Mouse (Mus musculus) midbrain, embryonic 13.5 days (tissue): ENCODE measurements at regions not wholly inside any gene's neighbourhood (a gene's known extent, or its start where the extent isn't known, plus 50 kb on each side); places are given as distances from the start of the nearest gene placed in this dataset.

Experiments used
- ATAC-seq: fragments of 200-750 bp; cut with Nextera tagmentation; 2 replicates; pipeline ENCODE4 v1.8.0; 2017; ENCODE audit warnings: mild to moderate bottlenecking, moderate TSS enrichment, moderate library complexity
- H3K27ac ChIP-seq: fragments of 300-500 bp; sonication (generic); 2 replicates; pipeline ENCODE4 v1.5.1; 2015; ENCODE audit warnings: inconsistent platforms, mild to moderate bottlenecking, moderate library complexity
- H3K27me3 ChIP-seq: fragments of 300-500 bp; sonication (generic); 2 replicates; pipeline ENCODE4 v1.6.1; 2015; ENCODE audit warnings: mild to moderate bottlenecking, inconsistent platforms
- H3K36me3 ChIP-seq: fragments of 300-500 bp; sonication (generic); 2 replicates; pipeline ENCODE4 v1.6.1; 2015; ENCODE audit warnings: mild to moderate bottlenecking, inconsistent platforms
- H3K4me1 ChIP-seq: fragments of 300-500 bp; sonication (generic); replicated peaks from 2 replicates; pipeline ENCODE4 v1.6.1; 2015; ENCODE audit warnings: inconsistent platforms
- H3K4me2 ChIP-seq: fragments of 300-500 bp; sonication (generic); replicated peaks from 2 replicates; pipeline ENCODE4 v1.6.1; 2015; ENCODE audit warnings: moderate library complexity, mild to moderate bottlenecking, inconsistent platforms
- H3K4me3 ChIP-seq: fragments of 300-500 bp; sonication (generic); replicated peaks from 2 replicates; pipeline ENCODE4 v1.5.1; 2015; ENCODE audit warnings: mild to moderate bottlenecking, inconsistent platforms
- H3K9ac ChIP-seq: fragments of 300-500 bp; sonication (generic); replicated peaks from 2 replicates; pipeline ENCODE4 v1.6.1; 2015; ENCODE audit warnings: mild to moderate bottlenecking, inconsistent platforms
- H3K9me3 ChIP-seq: fragments of 300-500 bp; sonication (generic); 2 replicates; pipeline ENCODE4 v1.6.1; 2016; ENCODE audit warnings: mild to moderate bottlenecking, inconsistent platforms
- WGBS: fragments of 180-500 bp; shearing (Covaris S2); methylation state at CpG from one replicate; pipeline ENCODE4 v1.1.7; 2015; 5-methylcytosine and 5-hydroxymethylcytosine counted together

DNA sequence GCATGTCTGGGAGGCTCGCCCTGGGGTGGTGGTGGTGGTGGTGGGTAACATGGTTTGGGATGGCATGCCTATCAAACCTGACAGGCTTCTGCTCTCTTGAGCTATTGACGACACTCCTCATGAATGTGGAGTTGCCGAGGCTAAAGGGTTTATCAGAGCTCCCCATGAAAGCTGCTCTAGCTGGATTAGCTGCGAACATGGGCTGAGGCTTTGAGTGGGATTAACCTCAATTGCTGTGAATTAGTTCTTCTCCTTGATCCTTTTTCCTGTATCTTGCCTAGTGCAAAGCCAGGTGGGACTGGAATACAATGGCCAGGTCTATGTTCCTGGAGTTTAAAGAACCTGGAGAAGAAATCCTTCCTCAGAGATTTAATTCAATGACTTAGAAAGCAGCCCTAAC is 150.6 kb downstream of the Nmur2 start:
- no peak overlapping the region for H3K4me3 ChIP-seq
- no peak overlapping the region for H3K9ac ChIP-seq
- no peak overlapping the region for H3K4me2 ChIP-seq
- no peaks in the 10 kb centered on the region for H3K9me3 ChIP-seq
- no peak for ATAC-seq
- H3K4me1 ChIP-seq: no peaks in the 10 kb centered on the region
- 34% methylated on average over 4 of the region's 4 CpGs for WGBS
- H3K36me3 ChIP-seq: no peaks in the 10 kb centered on the region
- no peaks in the 10 kb centered on the region; the same call in 1 of the 2 replicates for H3K27me3 ChIP-seq
- no peak overlapping the region for H3K27ac ChIP-seq

DNA sequence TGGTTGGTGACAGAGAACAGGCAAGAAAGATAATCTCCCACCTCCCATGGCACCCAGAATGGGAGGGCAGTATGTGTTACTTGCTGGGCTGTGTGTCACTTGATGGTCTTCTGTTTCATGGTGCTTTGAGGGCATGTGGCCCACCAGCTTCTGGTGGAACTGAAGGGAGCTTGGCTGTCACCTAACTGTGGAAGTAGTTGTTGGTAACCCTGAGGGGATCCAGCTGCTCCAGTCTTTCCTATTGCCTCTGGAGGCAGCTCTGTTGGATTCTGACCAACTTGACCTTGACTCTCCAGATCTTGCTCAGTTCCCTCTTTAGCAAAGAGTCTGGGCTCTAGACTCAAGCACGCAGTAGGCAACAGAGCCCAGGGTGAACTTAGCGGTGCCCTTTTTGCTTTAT is 162.2 kb downstream of the Nmur2 start:
- no peak for ATAC-seq
- no peaks in the 10 kb centered on the region for H3K36me3 ChIP-seq
- no peaks in the 10 kb centered on the region for H3K27me3 ChIP-seq
- H3K4me1 ChIP-seq: no peaks in the 10 kb centered on the region
- no peaks in the 10 kb centered on the region for H3K9me3 ChIP-seq
- H3K9ac ChIP-seq: no peak overlapping the region
- 91% methylated on average over 2 of the region's 2 CpGs for WGBS
- no peak overlapping the region for H3K27ac ChIP-seq
- H3K4me3 ChIP-seq: no peak overlapping the region
- no peak overlapping the region for H3K4me2 ChIP-seq

DNA sequence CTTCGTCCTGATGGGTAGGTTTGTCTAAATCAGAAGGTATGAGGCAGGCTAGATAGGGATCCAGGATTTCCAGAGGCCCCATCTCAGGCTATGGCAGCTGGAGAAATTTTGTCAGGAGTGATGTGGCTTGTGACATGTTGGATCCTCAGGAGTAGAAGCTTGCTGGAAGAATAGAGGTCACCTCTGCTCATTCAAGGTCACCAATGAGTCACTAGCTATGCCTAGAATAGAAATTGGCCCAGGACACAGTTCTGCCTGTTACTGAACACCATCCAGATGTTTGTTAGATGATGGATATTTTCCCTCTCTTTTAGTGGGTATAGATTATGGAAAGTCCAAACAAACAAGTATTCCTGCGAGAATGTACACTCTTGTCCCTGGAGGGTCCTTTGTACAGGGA is 173.7 kb downstream of the Nmur2 start:
- Histone ChIP-seq H3K27ac (no peak overlapping the region), H3K27me3 (no peaks in the 10 kb centered on the region), H3K36me3 (no peaks in the 10 kb centered on the region), H3K4me1 (no peaks in the 10 kb centered on the region), H3K4me2 (no peak overlapping the region), H3K4me3 (no peak overlapping the region), H3K9ac (no peak overlapping the region), H3K9me3 (no peaks in the 10 kb centered on the region)
- 90% methylated on average over 2 of the region's 2 CpGs for WGBS
- ATAC-seq: no peak

DNA sequence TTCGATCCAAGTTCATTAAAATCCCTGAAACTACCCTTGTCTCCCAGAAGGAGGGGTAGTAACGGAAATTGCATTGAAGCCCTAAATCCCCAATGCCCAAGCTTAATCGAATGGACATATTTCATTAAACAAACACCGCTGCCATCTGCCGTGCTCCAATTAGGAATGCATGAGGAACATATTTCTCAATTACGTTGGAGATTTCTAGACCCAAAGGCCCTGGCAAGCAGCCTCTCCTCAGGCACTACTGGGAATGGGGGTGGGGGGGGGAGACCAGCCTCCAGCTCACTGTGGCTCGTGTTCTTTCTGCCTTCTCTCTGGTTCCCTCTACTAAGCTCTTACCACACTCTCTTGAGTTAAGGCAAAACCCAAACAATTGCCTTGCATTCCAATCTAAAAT is 181.6 kb downstream of the Nmur2 start:
- Histone ChIP-seq H3K4me2 (no peak overlapping the region), H3K27me3 (no peaks in the 10 kb centered on the region), H3K9me3 (no peaks in the 10 kb centered on the region; the same call in 1 of the 2 replicates), H3K27ac (no peak overlapping the region), H3K4me1 (no peaks in the 10 kb centered on the region), H3K36me3 (no peaks in the 10 kb centered on the region), H3K4me3 (no peak overlapping the region), H3K9ac (no peak overlapping the region)
- 0 out of 2 replicates have a peak, but pooled peaks have one; percentile 37 for ATAC-seq
- WGBS: 65% methylated on average over 7 of the region's 7 CpGs

DNA sequence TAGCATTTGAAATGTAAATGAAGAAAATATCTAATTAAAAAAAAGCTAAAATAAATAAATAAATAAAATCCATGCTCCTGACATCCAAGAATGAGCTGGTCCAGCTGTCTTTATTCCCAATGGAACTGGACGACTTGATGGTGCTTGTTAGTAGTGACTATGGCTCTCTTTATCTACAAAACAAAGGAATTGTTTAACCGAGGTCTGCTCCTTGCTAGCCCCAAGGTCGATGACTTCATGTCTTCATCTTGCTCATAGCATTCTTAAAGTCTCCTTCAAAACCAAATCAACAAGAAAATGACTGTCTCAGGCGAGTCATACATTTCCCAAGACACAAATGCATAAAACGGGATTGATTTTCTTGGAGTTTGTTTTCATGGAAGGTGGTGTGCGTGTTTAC is 212.5 kb upstream of the Glra1 start:
- Histone ChIP-seq H3K4me2 (no peak overlapping the region), H3K4me1 (no peaks in the 10 kb centered on the region), H3K27me3 (no peaks in the 10 kb centered on the region), H3K9ac (no peak overlapping the region), H3K4me3 (no peak overlapping the region), H3K9me3 (no peaks in the 10 kb centered on the region), H3K36me3 (no peaks in the 10 kb centered on the region), H3K27ac (no peak overlapping the region)
- no peak for ATAC-seq
- WGBS: 55% methylated on average over 6 of the region's 6 CpGs

DNA sequence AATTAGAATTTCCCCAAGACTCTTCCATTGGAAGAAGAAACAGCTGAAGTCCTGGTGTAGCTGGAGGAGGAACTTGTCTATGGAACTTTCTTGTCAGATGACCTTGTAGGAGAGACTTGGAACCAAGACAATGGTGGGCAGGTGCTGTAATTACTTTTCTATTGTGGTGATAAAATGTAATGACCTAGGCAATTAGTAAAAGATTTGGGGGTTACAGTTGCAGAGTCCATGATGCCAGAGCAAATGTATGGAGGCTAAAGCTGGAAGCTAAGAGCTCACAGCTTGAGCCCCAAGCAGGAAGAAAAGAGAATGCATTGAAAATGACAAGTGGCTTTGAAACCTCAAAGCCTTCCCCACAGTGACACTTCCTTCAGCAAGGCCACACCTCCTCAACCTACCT is 208.6 kb upstream of the Glra1 start:
- H3K4me2 ChIP-seq: no peak overlapping the region
- no peaks in the 10 kb centered on the region for H3K27me3 ChIP-seq
- ATAC-seq: no peak
- no peak overlapping the region for H3K9ac ChIP-seq
- H3K9me3 ChIP-seq: no peaks in the 10 kb centered on the region
- H3K4me3 ChIP-seq: no peak overlapping the region
- no peaks in the 10 kb centered on the region for H3K4me1 ChIP-seq
- no peaks in the 10 kb centered on the region for H3K36me3 ChIP-seq
- H3K27ac ChIP-seq: no peak overlapping the region

DNA sequence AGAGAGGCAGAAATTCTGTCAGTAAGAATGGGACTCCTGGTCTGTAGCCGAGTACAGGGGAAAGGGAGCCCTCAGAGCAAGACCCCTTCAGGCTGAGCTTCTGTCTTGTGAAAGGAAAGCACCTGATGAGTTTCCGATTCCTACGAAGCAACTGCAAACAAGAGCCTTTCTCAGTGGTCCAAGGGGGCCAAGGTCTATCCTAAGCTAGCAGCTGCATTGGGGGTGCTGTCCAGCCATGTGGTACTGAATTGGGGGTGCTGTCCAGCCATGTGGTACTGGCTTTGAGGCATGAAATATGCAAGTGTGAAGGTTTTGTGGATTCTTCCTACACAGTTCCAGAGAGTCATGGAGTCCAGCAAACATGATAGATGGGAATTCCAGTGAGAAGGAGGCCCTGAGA is 202.7 kb upstream of the Glra1 start:
- Histone ChIP-seq H3K9me3 (no peaks in the 10 kb centered on the region), H3K4me2 (no peak overlapping the region), H3K27me3 (no peaks in the 10 kb centered on the region), H3K27ac (no peak overlapping the region), H3K9ac (no peak overlapping the region), H3K4me1 (no peaks in the 10 kb centered on the region), H3K4me3 (no peak overlapping the region), H3K36me3 (no peaks in the 10 kb centered on the region)
- no peak for ATAC-seq
- WGBS: 86% methylated on average over 3 of the region's 3 CpGs

DNA sequence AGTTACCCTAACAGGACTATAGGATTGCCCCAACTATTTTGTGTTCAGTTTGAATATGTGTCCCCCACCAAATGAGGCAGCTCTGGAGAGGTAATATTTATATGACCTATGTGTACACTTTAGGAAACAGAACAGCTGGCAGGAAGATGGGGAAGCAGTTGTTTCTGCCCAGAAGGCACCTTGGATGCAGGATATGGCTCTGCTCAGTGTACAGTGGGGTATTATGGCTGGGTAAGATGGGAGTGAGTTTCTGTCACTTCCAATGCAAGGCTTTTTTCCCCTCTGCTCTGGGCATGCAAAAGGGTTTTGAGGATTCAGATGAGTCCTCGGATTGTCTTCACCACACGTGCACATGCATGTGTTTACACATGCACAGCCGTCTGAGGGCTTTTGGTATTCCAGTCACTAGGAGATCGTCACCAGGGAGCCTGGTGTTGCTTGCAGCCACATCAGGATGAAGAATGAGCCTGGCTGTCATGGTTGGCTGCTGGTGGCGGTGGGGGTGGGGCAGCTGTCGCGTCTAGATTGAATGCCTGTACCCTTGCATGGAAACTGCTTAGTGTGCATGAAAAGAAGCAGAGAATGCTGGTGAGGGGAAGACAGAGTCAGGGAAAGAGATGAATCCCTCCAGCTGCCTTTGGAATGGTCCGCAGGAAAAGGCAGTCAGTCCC is 183.3 kb upstream of the Glra1 start:
- Histone ChIP-seq H3K4me2 (peak overlapping the region; percentile 25; the same call in 1 of the 2 replicates), H3K36me3 (no peaks in the 10 kb centered on the region), H3K27ac (peak overlapping the region; percentile 67), H3K4me3 (no peak overlapping the region), H3K4me1 (peaks cover 15% of the 10 kb centered on the region), H3K9ac (no peak overlapping the region), H3K27me3 (no peaks in the 10 kb centered on the region), H3K9me3 (no peaks in the 10 kb centered on the region; the same call in 1 of the 2 replicates)
- 9% methylated on average over 8 of the region's 8 CpGs for WGBS
- peak; percentile 84 for ATAC-seq

DNA sequence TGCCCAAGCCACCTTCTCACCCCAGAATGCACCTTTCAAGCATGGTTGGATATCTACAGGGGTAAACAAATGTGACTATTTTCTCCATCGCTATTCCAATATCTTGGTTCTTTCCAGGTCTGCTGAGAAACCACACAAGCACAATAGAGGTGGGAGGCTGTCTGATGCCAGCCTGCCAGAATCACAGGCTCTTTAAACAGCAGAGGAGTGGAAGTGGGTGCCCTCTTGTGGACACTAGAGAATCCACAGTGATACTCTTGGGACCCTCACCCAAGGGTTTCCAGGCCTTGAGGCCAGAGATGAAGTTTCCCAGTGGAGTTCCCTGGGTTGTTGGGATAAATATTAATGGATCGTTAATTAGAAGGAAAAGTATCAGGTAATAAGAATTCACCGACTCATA is 181.6 kb upstream of the Glra1 start:
- 84% methylated on average over 3 of the region's 3 CpGs for WGBS
- Histone ChIP-seq H3K4me2 (no peak overlapping the region), H3K9ac (no peak overlapping the region), H3K9me3 (no peaks in the 10 kb centered on the region), H3K36me3 (no peaks in the 10 kb centered on the region), H3K4me1 (peaks cover 15% of the 10 kb centered on the region), H3K4me3 (no peak overlapping the region), H3K27ac (no peak overlapping the region), H3K27me3 (no peaks in the 10 kb centered on the region)
- no peak for ATAC-seq

DNA sequence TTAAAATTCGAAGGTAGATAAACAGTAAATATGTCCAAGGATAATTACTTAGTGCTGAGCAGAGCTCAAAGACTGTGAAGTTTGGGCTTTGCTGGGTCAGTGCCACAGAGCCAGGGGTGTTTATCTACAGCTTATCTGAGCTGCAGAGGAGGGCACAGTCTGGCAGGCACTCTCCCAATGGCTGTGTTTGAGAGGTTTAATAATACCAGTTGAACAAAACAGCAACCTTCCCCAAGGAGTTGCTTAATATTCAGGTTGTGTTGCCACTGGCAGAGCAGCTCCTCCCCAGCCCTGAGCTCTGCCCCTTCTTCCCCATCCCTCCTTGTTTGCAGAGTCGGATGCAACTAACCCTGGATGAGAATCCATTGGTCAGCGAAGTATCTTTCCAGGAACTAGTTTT is 173.0 kb upstream of the Glra1 start:
- Histone ChIP-seq H3K36me3 (no peaks in the 10 kb centered on the region), H3K27ac (no peak overlapping the region), H3K4me1 (peaks cover 6% of the 10 kb centered on the region; the same call in 1 of the 2 replicates), H3K27me3 (no peaks in the 10 kb centered on the region), H3K9ac (no peak overlapping the region), H3K9me3 (no peaks in the 10 kb centered on the region), H3K4me3 (no peak overlapping the region), H3K4me2 (no peak overlapping the region)
- ATAC-seq: peak; percentile 50; the same call in 1 of the 2 replicates
- WGBS: 79% methylated on average over 3 of the region's 3 CpGs

DNA sequence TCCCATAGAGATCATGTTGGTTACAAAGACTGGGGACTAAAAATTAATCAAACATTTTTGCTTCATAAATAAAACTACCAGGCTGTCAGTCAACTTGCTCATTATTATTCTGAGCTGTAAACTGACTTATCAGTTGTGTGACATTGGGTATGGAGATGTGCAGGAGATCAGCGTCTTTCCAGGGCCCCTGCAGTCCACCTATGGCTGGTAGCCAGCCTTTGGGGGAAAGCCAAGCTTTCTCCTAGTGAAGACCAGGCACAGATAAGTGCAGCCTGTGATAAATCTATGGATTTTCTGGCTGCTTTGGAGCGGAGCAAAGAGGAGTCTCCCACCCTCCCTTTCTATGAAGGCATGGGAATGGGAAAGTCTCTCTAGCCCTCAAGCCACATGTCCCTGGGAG is 172.0 kb upstream of the Glra1 start:
- peaks cover 6% of the 10 kb centered on the region; the same call in 1 of the 2 replicates for H3K4me1 ChIP-seq
- H3K4me3 ChIP-seq: no peak overlapping the region
- no peak overlapping the region for H3K27ac ChIP-seq
- H3K4me2 ChIP-seq: no peak overlapping the region
- no peaks in the 10 kb centered on the region for H3K27me3 ChIP-seq
- 77% methylated on average over 2 of the region's 2 CpGs for WGBS
- ATAC-seq: no peak
- H3K9me3 ChIP-seq: no peaks in the 10 kb centered on the region
- H3K9ac ChIP-seq: no peak overlapping the region
- no peaks in the 10 kb centered on the region for H3K36me3 ChIP-seq

DNA sequence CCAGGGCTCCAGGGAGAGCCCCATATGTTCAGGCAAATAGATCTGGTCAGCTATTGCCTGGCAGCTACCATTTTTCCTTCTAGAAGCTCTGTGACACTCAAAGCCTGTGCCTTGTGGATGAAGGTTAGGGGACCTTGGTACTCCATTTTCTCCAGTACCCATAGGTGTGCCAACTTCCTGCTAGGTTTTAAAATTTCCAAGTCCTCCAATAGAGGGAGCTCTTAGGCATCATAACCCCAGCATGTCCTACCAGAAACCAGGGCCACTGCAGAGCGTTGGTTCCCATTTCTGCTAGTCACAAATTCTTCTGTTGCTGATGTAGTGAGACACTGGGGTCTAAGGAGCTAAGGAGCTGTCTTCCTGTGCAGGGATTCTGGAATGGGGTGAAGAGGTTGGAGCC is 165.3 kb upstream of the Glra1 start:
- no peak overlapping the region for H3K4me2 ChIP-seq
- no peak for ATAC-seq
- 79% methylated on average over 1 of the region's 1 CpGs for WGBS
- H3K4me1 ChIP-seq: no peaks in the 10 kb centered on the region; the same call in 1 of the 2 replicates
- no peak overlapping the region for H3K9ac ChIP-seq
- H3K9me3 ChIP-seq: no peaks in the 10 kb centered on the region
- no peak overlapping the region for H3K27ac ChIP-seq
- H3K4me3 ChIP-seq: no peak overlapping the region
- no peaks in the 10 kb centered on the region for H3K36me3 ChIP-seq
- no peaks in the 10 kb centered on the region for H3K27me3 ChIP-seq

DNA sequence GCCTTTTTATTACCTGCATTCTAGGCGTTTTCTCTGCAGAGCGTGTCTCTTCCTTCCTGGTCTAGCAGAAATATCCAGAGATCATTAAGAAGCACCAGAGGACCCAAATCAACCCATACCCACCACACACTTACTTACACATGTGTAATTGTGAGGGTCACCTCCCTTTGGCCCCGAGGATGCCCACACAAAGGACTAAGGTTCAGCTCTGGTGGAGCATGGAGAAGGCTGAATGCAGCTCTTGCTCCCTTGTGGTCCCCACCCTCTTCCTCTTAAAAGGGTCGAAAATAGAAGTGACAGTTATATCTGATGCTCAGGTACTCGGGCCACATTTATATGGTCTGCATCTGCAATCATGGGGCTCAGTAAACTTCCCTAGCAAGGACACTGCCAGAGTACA is 164.5 kb upstream of the Glra1 start:
- H3K27ac ChIP-seq: no peak overlapping the region
- ATAC-seq: no peak
- no peaks in the 10 kb centered on the region for H3K27me3 ChIP-seq
- H3K4me3 ChIP-seq: no peak overlapping the region
- H3K9me3 ChIP-seq: no peaks in the 10 kb centered on the region
- H3K4me2 ChIP-seq: no peak overlapping the region
- H3K36me3 ChIP-seq: no peaks in the 10 kb centered on the region
- no peak overlapping the region for H3K9ac ChIP-seq
- 60% methylated on average over 5 of the region's 5 CpGs for WGBS
- no peaks in the 10 kb centered on the region; the same call in 1 of the 2 replicates for H3K4me1 ChIP-seq
